7 mouse cellular contexts compared by ENCODE assay signal in genomic region chr10:128526366-128527356, GRCm38 (mm10). TPM values are rescaled to one million over a fixed set of nuclear protein-coding genes. Genes with fewer than 3 reads are reported as not detected.
A peak's percentile ranks its signal among the peaks of the same experiment; 100 is the strongest.
DNase-seq lines count a peak whose midpoint lies in the region; ATAC-seq and TF ChIP-seq lines count a peak whose summit lies in the region.

No protein-coding gene starts in this region.

- H3K4me2 ChIP-seq in forebrain, postnatal 0 days (ENCODE audit: low read depth): peak overlapping the region; percentile 96
- peak overlapping the region; percentile 100 for H3K4me2 ChIP-seq in liver, embryonic 16.5 days (ENCODE audit: low read depth, low read length)

- TF ChIP-seq POLR2A in ES-Bruce4 (IDR thresholded peaks at IDR 0.05; ENCODE audit: insufficient read depth, low read length): no peak

- H3K9me3 ChIP-seq in ES-Bruce4 (replicated peaks; ENCODE audit: control insufficient read depth, insufficient read depth, low read length, poor library complexity, severe bottlenecking): no peaks in the 10 kb centered on the region
- no peaks in the 10 kb centered on the region for H3K9me3 ChIP-seq in forebrain, postnatal 0 days (ENCODE audit: low read length)
- H3K9me3 ChIP-seq in liver, embryonic 16.5 days (replicated peaks; ENCODE audit: control insufficient read depth, low read length): no peaks in the 10 kb centered on the region

- TF ChIP-seq EP300 in ES-Bruce4 (IDR thresholded peaks at IDR 0.05; ENCODE audit: insufficient read depth, low read depth, low read length): no peak

- no peaks in the 10 kb centered on the region for H3K36me3 ChIP-seq in ES-Bruce4 (ENCODE audit: control insufficient read depth, insufficient read depth, low read length, poor library complexity, severe bottlenecking)
- H3K36me3 ChIP-seq in forebrain, postnatal 0 days (ENCODE audit: insufficient read depth): no peaks in the 10 kb centered on the region
- H3K36me3 ChIP-seq in liver, embryonic 16.5 days (ENCODE audit: control insufficient read depth, insufficient read depth): no peaks in the 10 kb centered on the region; the same call in 1 of the 2 replicates

- H3K27ac ChIP-seq in ES-Bruce4 (ENCODE audit: insufficient read depth, low read length): peak overlapping the region; percentile 24; the same call in 1 of the 2 replicates
- no peak overlapping the region for H3K27ac ChIP-seq in forebrain, postnatal 0 days (ENCODE audit: low read depth, low read length)
- peak overlapping the region; percentile 87 for H3K27ac ChIP-seq in liver, embryonic 16.5 days (ENCODE audit: low read length)

- no peak for TF ChIP-seq CTCF in ES-Bruce4 (IDR thresholded peaks at IDR 0.05; ENCODE audit: low read depth, low read length)
- no peak for TF ChIP-seq CTCF in forebrain, postnatal 0 days (IDR thresholded peaks at IDR 0.05; ENCODE audit: low read depth)

- no peaks in the 10 kb centered on the region for H3K4me1 ChIP-seq in ES-Bruce4 (ENCODE audit: control insufficient read depth, insufficient read depth, low read length)
- peaks cover 6% of the 10 kb centered on the region; the same call in 1 of the 2 replicates for H3K4me1 ChIP-seq in forebrain, postnatal 0 days (ENCODE audit: insufficient read depth)
- peaks cover 18% of the 10 kb centered on the region for H3K4me1 ChIP-seq in liver, embryonic 16.5 days (ENCODE audit: control insufficient read depth, low read depth, low read length)

- H3K27me3 ChIP-seq in ES-Bruce4 (ENCODE audit: control insufficient read depth, insufficient read depth, low read length, poor library complexity, severe bottlenecking): no peaks in the 10 kb centered on the region
- H3K27me3 ChIP-seq in forebrain, postnatal 0 days (ENCODE audit: insufficient read depth, low read length): 0 out of 2 replicates have a peak, but pooled peaks cover 4% of the 10 kb centered on the region
- H3K27me3 ChIP-seq in liver, embryonic 16.5 days (ENCODE audit: control insufficient read depth, insufficient read depth, low read depth, low read length): no peaks in the 10 kb centered on the region

- ATAC-seq in forebrain, postnatal 0 days: no peak
- no peak for ATAC-seq in liver, embryonic 16.5 days (ENCODE audit: low read depth)

- peak overlapping the region; percentile 85 for H3K4me3 ChIP-seq in ES-Bruce4 (ENCODE audit: low read depth, low read length)
- H3K4me3 ChIP-seq in forebrain, postnatal 0 days (ENCODE audit: low read depth, low read length): peak overlapping the region; percentile 59
- peak overlapping the region; percentile 88 for H3K4me3 ChIP-seq in liver, embryonic 16.5 days (ENCODE audit: low read depth, low read length)

- DNase-seq in CD4-positive, CD25-positive, alpha-beta regulatory T cell, adult 2 months (ENCODE audit: low read depth, low spot score): peak; percentile 53
- DNase-seq in forebrain, postnatal 0 days: no peak
- no peak for DNase-seq in frontal cortex, adult 2 months (ENCODE audit: extremely low spot score in 1 of 2, low spot score in 1 of 2)
- no peak for DNase-seq in right cerebral cortex, adult 2 months (ENCODE audit: low spot score in 2 of 2)
- DNase-seq in adrenal gland, adult 8-10 months: no peak

- WGBS in forebrain, postnatal 0 days: 29% methylated on average over 28 of the region's 28 CpGs
- 21% methylated on average over 28 of the region's 28 CpGs for WGBS in liver, embryonic 16.5 days (ENCODE audit: insufficient replicate concordance)

- H3K9ac ChIP-seq in ES-Bruce4 (ENCODE audit: low read depth, poor library complexity, severe bottlenecking): peak overlapping the region; percentile 51
- no peak overlapping the region for H3K9ac ChIP-seq in forebrain, postnatal 0 days
- H3K9ac ChIP-seq in liver, embryonic 16.5 days (ENCODE audit: low read depth, low read length): peak overlapping the region; percentile 66

RNA-seq across cellular contexts. Expression of gene Esyt1, which starts 1.0 kb away (rescaled TPM):
- 20.1 and 20.5 TPM in 2 replicates for polyA plus RNA-seq in ES-Bruce4 (2011; ENCODE audit: insufficient read depth, insufficient read length, low read depth, missing spikeins)
- 9.9 and 14.8 TPM in 2 replicates for total RNA-seq in forebrain, postnatal 0 days (2014; rRNA removed)
- 4.4 and 5.3 TPM in 2 replicates for polyA plus RNA-seq in forebrain, postnatal 0 days (2015; fragmentation: Nextera tagmentation; extraction: Ambion mirVana)
- polyA plus RNA-seq in liver, embryonic 16.5 days (2015; fragmentation: Nextera tagmentation; extraction: Ambion mirVana): 10.3 and 10.5 TPM in 2 replicates
- polyA plus RNA-seq in frontal cortex, adult 2 months (2012; rRNA removed): 8.3 and 9.8 TPM in 2 replicates
- total RNA-seq in adrenal gland, adult 8-10 months (2022): 10 to 100 TPM; 22.8 to 44.9 (median 33.2) TPM

RNA-seq across cellular contexts. Expression of gene Zc3h10, which starts 20.9 kb away (rescaled TPM):
- 22.4 and 24.6 TPM in 2 replicates for polyA plus RNA-seq in ES-Bruce4 (2011; ENCODE audit: insufficient read depth, insufficient read length, low read depth, missing spikeins)
- 15.0 and 20.6 TPM in 2 replicates for total RNA-seq in forebrain, postnatal 0 days (2014; rRNA removed)
- 12.7 and 12.8 TPM in 2 replicates for polyA plus RNA-seq in forebrain, postnatal 0 days (2015; fragmentation: Nextera tagmentation; extraction: Ambion mirVana)
- polyA plus RNA-seq in liver, embryonic 16.5 days (2015; fragmentation: Nextera tagmentation; extraction: Ambion mirVana): 4.9 and 5.7 TPM in 2 replicates
- 11.3 and 12.2 TPM in 2 replicates for polyA plus RNA-seq in frontal cortex, adult 2 months (2012; rRNA removed)
- total RNA-seq in adrenal gland, adult 8-10 months (2022): 10 to 100 TPM; 12.9 to 15.0 (median 13.6) TPM

RNA-seq across cellular contexts. Expression of gene Rpl41, which starts 22.4 kb away (rescaled TPM):
- polyA plus RNA-seq in ES-Bruce4 (2011; ENCODE audit: insufficient read depth, insufficient read length, low read depth, missing spikeins): 3,771 and 3,978 TPM in 2 replicates
- total RNA-seq in forebrain, postnatal 0 days (2014; rRNA removed): 877 and 1,605 TPM in 2 replicates
- 2,439 and 3,234 TPM in 2 replicates for polyA plus RNA-seq in forebrain, postnatal 0 days (2015; fragmentation: Nextera tagmentation; extraction: Ambion mirVana)
- 2,106 and 2,245 TPM in 2 replicates for polyA plus RNA-seq in liver, embryonic 16.5 days (2015; fragmentation: Nextera tagmentation; extraction: Ambion mirVana)
- 1,933 and 2,601 TPM in 2 replicates for polyA plus RNA-seq in frontal cortex, adult 2 months (2012; rRNA removed)
- total RNA-seq in adrenal gland, adult 8-10 months (2022): 1,000 to 10,000 TPM; 2,263 to 2,673 (median 2,524) TPM

RNA-seq across cellular contexts. Expression of gene Myl6b, which starts 28.2 kb away (rescaled TPM):
- 9.0 and 12.8 TPM in 2 replicates for polyA plus RNA-seq in ES-Bruce4 (2011; ENCODE audit: insufficient read depth, insufficient read length, low read depth, missing spikeins)
- total RNA-seq in forebrain, postnatal 0 days (2014; rRNA removed): 23.7 and 31.4 TPM in 2 replicates
- 4.5 and 4.8 TPM in 2 replicates for polyA plus RNA-seq in forebrain, postnatal 0 days (2015; fragmentation: Nextera tagmentation; extraction: Ambion mirVana)
- 1.8 and 2.0 TPM in 2 replicates for polyA plus RNA-seq in liver, embryonic 16.5 days (2015; fragmentation: Nextera tagmentation; extraction: Ambion mirVana)
- 24.7 and 27.5 TPM in 2 replicates for polyA plus RNA-seq in frontal cortex, adult 2 months (2012; rRNA removed)
- 10 to 100 TPM in 2 of 4 experiments, 1 to 10 TPM in 2; 4.8 to 11.6 (median 7.9) TPM for total RNA-seq in adrenal gland, adult 8-10 months (2022)

RNA-seq across cellular contexts. Expression of gene Myl6, which starts 32.7 kb away (rescaled TPM):
- 642 and 680 TPM in 2 replicates for polyA plus RNA-seq in ES-Bruce4 (2011; ENCODE audit: insufficient read depth, insufficient read length, low read depth, missing spikeins)
- total RNA-seq in forebrain, postnatal 0 days (2014; rRNA removed): 694 and 855 TPM in 2 replicates
- 844 and 972 TPM in 2 replicates for polyA plus RNA-seq in forebrain, postnatal 0 days (2015; fragmentation: Nextera tagmentation; extraction: Ambion mirVana)
- polyA plus RNA-seq in liver, embryonic 16.5 days (2015; fragmentation: Nextera tagmentation; extraction: Ambion mirVana): 448 and 465 TPM in 2 replicates
- 1,313 and 1,322 TPM in 2 replicates for polyA plus RNA-seq in frontal cortex, adult 2 months (2012; rRNA removed)
- total RNA-seq in adrenal gland, adult 8-10 months (2022): 100 to 1,000 TPM; 760 to 841 (median 820) TPM
